Mouse (Mus musculus) lung, embryonic 15.5 days (tissue): ENCODE measurements at regions not wholly inside any gene's neighbourhood (a gene's known extent, or its start where the extent isn't known, plus 50 kb on each side); places are given as distances from the start of the nearest gene placed in this dataset.
"Not testable (repeated sequence)": the region's sequence is repeated elsewhere in the genome, so short reads cannot be mapped to it uniquely, and the experiment has no call there.

Source experiments
- ATAC-seq: fragments of 200-750 bp; cut with Nextera tagmentation; 2 replicates; pipeline ENCODE4 v1.8.0; 2017; ENCODE audit warnings: moderate number of reproducible peaks, borderline replicate concordance; ENCODE audit not compliant: low FRiP score, low TSS enrichment; ENCODE audit errors: extremely low read depth
- H3K27ac ChIP-seq: fragments of 300-500 bp; sonication (generic); 2 replicates; pipeline ENCODE4 v1.5.1; 2015; ENCODE audit warnings: moderate library complexity, mild to moderate bottlenecking, inconsistent platforms
- H3K27me3 ChIP-seq: fragments of 300-500 bp; sonication (generic); 2 replicates; pipeline ENCODE4 v1.6.1; 2015; ENCODE audit warnings: inconsistent platforms
- H3K36me3 ChIP-seq: fragments of 300-500 bp; sonication (generic); 2 replicates; pipeline ENCODE4 v1.6.1; 2015; ENCODE audit warnings: inconsistent platforms
- H3K4me1 ChIP-seq: fragments of 300-500 bp; sonication (generic); 2 replicates; pipeline ENCODE4 v1.6.1; 2015; ENCODE audit warnings: inconsistent platforms
- H3K4me2 ChIP-seq: fragments of 300-500 bp; sonication (generic); 2 replicates; pipeline ENCODE4 v1.6.1; 2015; ENCODE audit warnings: inconsistent platforms, mild to moderate bottlenecking, moderate library complexity
- H3K4me3 ChIP-seq: fragments of 300-500 bp; sonication (generic); 2 replicates; pipeline ENCODE4 v1.5.1; 2015; ENCODE audit warnings: mild to moderate bottlenecking, inconsistent platforms
- H3K9ac ChIP-seq: fragments of 300-500 bp; sonication (generic); 2 replicates; pipeline ENCODE4 v1.6.1; 2015; ENCODE audit warnings: inconsistent platforms
- H3K9me3 ChIP-seq: fragments of 300-500 bp; sonication (generic); 2 replicates; pipeline ENCODE4 v1.6.1; 2016; ENCODE audit warnings: inconsistent platforms
- WGBS: fragments of 180-500 bp; shearing (Covaris S2); methylation state at CpG from one replicate; pipeline ENCODE4 v1.1.7; 2015; 5-methylcytosine and 5-hydroxymethylcytosine counted together

- no peak for ATAC-seq
- no peaks in the 10 kb centered on the region for H3K4me1 ChIP-seq
Observed at GRCm38 (mm10) chrX:159080508-159080907, 129.6 kb upstream of the Rps6ka3 start.

GRCm38 (mm10) chrX:159110651-159111050 lies 99.5 kb upstream of the Rps6ka3 start:
- not testable (repeated sequence) for H3K9ac ChIP-seq, ATAC-seq, H3K36me3 ChIP-seq, H3K4me1 ChIP-seq, H3K9me3 ChIP-seq, H3K4me2 ChIP-seq, H3K27me3 ChIP-seq, H3K4me3 ChIP-seq, H3K27ac ChIP-seq
- WGBS = 88% methylated on average over 6 of the region's 6 CpGs

More at GRCm38 (mm10) chrX:159080508-159080907, 129.6 kb upstream of the Rps6ka3 start:
- Histone ChIP-seq H3K36me3 (no peaks in the 10 kb centered on the region), H3K27ac (no peak overlapping the region), H3K4me2 (no peak overlapping the region), H3K4me3 (no peak overlapping the region), H3K27me3 (no peaks in the 10 kb centered on the region), H3K9ac (no peak overlapping the region), H3K9me3 (no peaks in the 10 kb centered on the region)
- 68% methylated on average over 2 of the region's 2 CpGs for WGBS

- no peak overlapping the region for H3K4me2 ChIP-seq
- H3K36me3 ChIP-seq = no peaks in the 10 kb centered on the region
- H3K27me3 ChIP-seq = no peaks in the 10 kb centered on the region
- ATAC-seq = no peak
- H3K9ac ChIP-seq = no peak overlapping the region
- H3K4me1 ChIP-seq = no peaks in the 10 kb centered on the region
- no peak overlapping the region for H3K27ac ChIP-seq
- no peak overlapping the region for H3K4me3 ChIP-seq
- no peaks in the 10 kb centered on the region for H3K9me3 ChIP-seq
Observed at GRCm38 (mm10) chrX:159116210-159116609, 93.9 kb upstream of the Rps6ka3 start.

GRCm38 (mm10) chrX:159140554-159140953 lies 69.6 kb upstream of the Rps6ka3 start:
- WGBS = 66% methylated on average over 4 of the region's 4 CpGs
- H3K27ac ChIP-seq = no peak overlapping the region
- ATAC-seq = no peak
- no peaks in the 10 kb centered on the region for H3K9me3 ChIP-seq
- no peak overlapping the region for H3K4me3 ChIP-seq
- no peak overlapping the region for H3K9ac ChIP-seq
- no peak overlapping the region for H3K4me2 ChIP-seq
- no peaks in the 10 kb centered on the region for H3K27me3 ChIP-seq
- no peaks in the 10 kb centered on the region for H3K4me1 ChIP-seq
- no peaks in the 10 kb centered on the region for H3K36me3 ChIP-seq

- Histone ChIP-seq H3K4me3 (no peak overlapping the region), H3K9me3 (no peaks in the 10 kb centered on the region), H3K27me3 (no peaks in the 10 kb centered on the region), H3K9ac (no peak overlapping the region), H3K4me2 (no peak overlapping the region), H3K4me1 (no peaks in the 10 kb centered on the region), H3K27ac (no peak overlapping the region), H3K36me3 (no peaks in the 10 kb centered on the region)
- 75% methylated on average over 4 of the region's 4 CpGs for WGBS
- no peak for ATAC-seq
Observed at GRCm38 (mm10) chrX:159143278-159143677, 66.8 kb upstream of the Rps6ka3 start.

GRCm38 (mm10) chrX:159144674-159145073 lies 65.4 kb upstream of the Rps6ka3 start:
- WGBS = 64% methylated on average over 3 of the region's 3 CpGs
- ATAC-seq = no peak
- Histone ChIP-seq H3K9me3 (no peaks in the 10 kb centered on the region), H3K36me3 (no peaks in the 10 kb centered on the region), H3K4me2 (no peak overlapping the region), H3K9ac (no peak overlapping the region), H3K27ac (no peak overlapping the region), H3K4me1 (no peaks in the 10 kb centered on the region), H3K4me3 (no peak overlapping the region), H3K27me3 (no peaks in the 10 kb centered on the region)

GRCm38 (mm10) chrX:159145212-159145611 lies 64.9 kb upstream of the Rps6ka3 start:
- no peak overlapping the region for H3K4me2 ChIP-seq
- no peaks in the 10 kb centered on the region for H3K27me3 ChIP-seq
- 45% methylated on average over 4 of the region's 4 CpGs for WGBS
- no peaks in the 10 kb centered on the region for H3K9me3 ChIP-seq
- no peaks in the 10 kb centered on the region for H3K36me3 ChIP-seq
- H3K9ac ChIP-seq = no peak overlapping the region
- no peak overlapping the region for H3K4me3 ChIP-seq
- H3K27ac ChIP-seq = no peak overlapping the region
- H3K4me1 ChIP-seq = no peaks in the 10 kb centered on the region
- ATAC-seq = no peak

GRCm38 (mm10) chrX:159155786-159156185 lies 54.3 kb upstream of the Rps6ka3 start:
- Histone ChIP-seq H3K9me3 (no peaks in the 10 kb centered on the region), H3K27ac (no peak overlapping the region), H3K4me1 (no peaks in the 10 kb centered on the region), H3K27me3 (no peaks in the 10 kb centered on the region), H3K4me2 (no peak overlapping the region), H3K36me3 (no peaks in the 10 kb centered on the region), H3K4me3 (no peak overlapping the region), H3K9ac (no peak overlapping the region)
- WGBS = 49% methylated on average over 5 of the region's 5 CpGs
- peak; percentile 39; the same call in 1 of the 2 replicates for ATAC-seq

- no peak overlapping the region for H3K4me3 ChIP-seq
- H3K9me3 ChIP-seq = no peaks in the 10 kb centered on the region
- H3K4me2 ChIP-seq = no peak overlapping the region
- no peak; the same call in 1 of the 2 replicates for ATAC-seq
- no peak overlapping the region for H3K9ac ChIP-seq
- H3K27ac ChIP-seq = no peak overlapping the region
- H3K36me3 ChIP-seq = no peaks in the 10 kb centered on the region
- H3K4me1 ChIP-seq = no peaks in the 10 kb centered on the region
- 42% methylated on average over 4 of the region's 4 CpGs for WGBS
- H3K27me3 ChIP-seq = no peaks in the 10 kb centered on the region
Observed at GRCm38 (mm10) chrX:159156976-159157375, 53.1 kb upstream of the Rps6ka3 start.

GRCm38 (mm10) chrX:159159727-159160126 lies 50.4 kb upstream of the Rps6ka3 start:
- ATAC-seq = no peak
- no peak overlapping the region for H3K27ac ChIP-seq
- no peak overlapping the region for H3K4me3 ChIP-seq
- WGBS = 76% methylated on average over 2 of the region's 2 CpGs
- H3K36me3 ChIP-seq = no peaks in the 10 kb centered on the region
- H3K27me3 ChIP-seq = peaks cover 4% of the 10 kb centered on the region; the same call in 1 of the 2 replicates
- no peak overlapping the region for H3K9ac ChIP-seq
- no peak overlapping the region for H3K4me2 ChIP-seq
- H3K4me1 ChIP-seq = no peaks in the 10 kb centered on the region
- no peaks in the 10 kb centered on the region for H3K9me3 ChIP-seq
